Mouse (Mus musculus) ES-Bruce4 (cell line): ENCODE results near the gene Arhgef5. TPM values are rescaled to one million over a fixed set of nuclear protein-coding genes. Genes with fewer than 3 reads are reported as not detected.
"Not testable (repeated sequence)": the region's sequence is repeated elsewhere in the genome, so short reads cannot be mapped to it uniquely, and the experiment has no call there.

Experiments used
- H3K27ac ChIP-seq: 2 replicates; pipeline ENCODE4 v1.5.1; 2012; ENCODE audit warnings: low read length, inconsistent platforms; ENCODE audit not compliant: insufficient read depth
- H3K27me3 ChIP-seq: 2 replicates; pipeline ENCODE4 v1.6.1; 2012; ENCODE audit warnings: mild to moderate bottlenecking, low read length, inconsistent platforms; ENCODE audit not compliant: control insufficient read depth, poor library complexity, insufficient read depth, severe bottlenecking
- H3K36me3 ChIP-seq: 2 replicates; pipeline ENCODE4 v1.6.1; 2012; ENCODE audit warnings: inconsistent platforms, mild to moderate bottlenecking, low read length, moderate library complexity; ENCODE audit not compliant: control insufficient read depth, poor library complexity, insufficient read depth, severe bottlenecking
- H3K4me1 ChIP-seq: one replicate; pipeline ENCODE4 v1.8.1; 2011; ENCODE audit warnings: low read length; ENCODE audit not compliant: control insufficient read depth, insufficient read depth
- H3K4me3 ChIP-seq: 2 replicates; pipeline ENCODE4 v1.5.1; 2011; ENCODE audit warnings: low read depth, mild to moderate bottlenecking, low read length
- H3K9ac ChIP-seq: 2 replicates; pipeline ENCODE4 v1.6.1; 2012; ENCODE audit warnings: low read depth, mild to moderate bottlenecking, inconsistent platforms; ENCODE audit not compliant: poor library complexity, severe bottlenecking
- H3K9me3 ChIP-seq: replicated peaks from 2 replicates; pipeline ENCODE4 v1.6.1; 2012; ENCODE audit warnings: mild to moderate bottlenecking, low read length, inconsistent platforms; ENCODE audit not compliant: control insufficient read depth, poor library complexity, insufficient read depth, severe bottlenecking
- CTCF ChIP-seq: IDR thresholded peaks from one replicate; pipeline ENCODE4 v1.8.1; 2011; ENCODE audit warnings: low read depth, low read length
- EP300 ChIP-seq: IDR thresholded peaks from 2 replicates; pipeline ENCODE4 v1.6.1; 2011; ENCODE audit warnings: low read depth, low read length; ENCODE audit not compliant: insufficient read depth
- POLR2A ChIP-seq: IDR thresholded peaks from one replicate; pipeline ENCODE4 v1.8.1; 2011; ENCODE audit warnings: low read length; ENCODE audit not compliant: insufficient read depth
- polyA plus RNA-seq: library from polyadenylated mRNA; stranded (reverse); fragments of >200 nt; gene quantifications from 2 replicates; pipeline ENCODE4 v1.2.4, GENCODE M21; 2011; ENCODE audit warnings: low read depth; ENCODE audit not compliant: missing spikeins, insufficient read depth, insufficient read length

The Arhgef5 gene
- polyA plus RNA-seq, result 23.5 and 24.5 TPM in 2 replicates

DNA sequence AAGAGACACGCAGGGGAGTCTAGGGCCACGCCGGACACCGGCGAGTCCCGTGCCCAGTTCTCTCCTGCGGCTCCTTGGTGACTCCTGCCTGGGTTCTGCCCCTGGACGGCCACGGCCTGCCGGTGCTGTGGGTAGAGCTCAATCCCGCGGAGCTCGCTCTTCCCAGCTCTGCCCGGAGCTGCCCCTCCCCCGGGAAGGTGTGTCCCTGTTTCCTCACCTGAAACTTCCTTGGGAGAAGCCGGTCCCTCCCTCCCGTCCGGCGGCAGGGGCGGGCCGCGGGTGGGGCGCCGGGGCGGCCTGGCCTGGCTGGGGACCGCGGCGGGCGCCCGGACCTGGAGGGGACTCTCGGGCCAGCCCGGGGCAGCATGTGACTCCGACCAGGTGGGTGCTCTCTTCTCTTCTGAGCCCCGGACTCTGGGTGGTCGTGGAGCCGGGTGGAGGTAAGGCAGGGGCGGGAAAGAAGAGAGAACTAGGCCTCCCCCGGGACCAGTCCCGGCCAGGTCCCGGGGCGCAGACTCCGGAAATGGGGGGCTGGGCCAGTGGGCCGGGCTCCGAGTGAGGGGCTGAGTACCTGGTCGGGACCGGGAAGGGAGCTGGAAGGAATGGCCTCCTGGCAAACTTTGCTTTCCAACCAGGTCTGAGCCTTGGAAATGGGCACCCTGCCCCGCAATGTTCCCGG is at the start of gene Arhgef5:
Gene Arhgef5 (plus strand): TSS at position 220 of the 679 bp plus-strand sequence.
- Histone ChIP-seq H3K9ac (peak within 1 kb of the TSS; percentile 98), H3K36me3 (no peaks in the 10 kb centered on the region), H3K9me3 (no peaks in the 10 kb centered on the region), H3K4me3 (peak within 1 kb of the TSS; percentile 94), H3K4me1 (peaks cover 3% of the 10 kb centered on the region), H3K27me3 (peaks cover 8% of the 10 kb centered on the region; the same call in 1 of the 2 replicates), H3K27ac (no peak within 1 kb of the TSS)
- TF ChIP-seq CTCF (no peak), POLR2A (no peak), EP300 (no peak)

DNA sequence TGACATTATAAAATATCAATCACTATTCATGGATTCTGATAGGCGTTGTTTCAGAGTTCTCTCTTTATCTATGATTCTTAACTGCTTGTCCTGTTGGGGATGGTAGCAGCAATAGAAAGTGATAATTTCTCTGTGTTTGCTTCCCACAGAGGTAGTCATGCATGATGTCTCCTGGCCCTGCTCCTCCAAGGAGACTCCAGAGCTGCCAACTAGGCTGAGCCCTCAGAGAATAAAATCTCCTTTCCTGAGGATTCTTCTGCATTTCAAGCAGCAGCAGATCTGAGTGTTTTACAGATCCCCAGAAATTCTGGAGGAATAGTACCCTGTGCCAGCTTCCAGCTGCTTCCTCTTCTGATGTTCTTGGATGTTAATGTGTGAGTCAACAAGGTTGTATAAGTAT is 34.1 kb upstream of the Arhgef5 start, which contains the start of gene Olfr47:
Gene Olfr47 (plus strand): TSS at position 275 of the 400 bp plus-strand sequence.
- not testable (repeated sequence) for H3K9ac ChIP-seq, H3K36me3 ChIP-seq, H3K27ac ChIP-seq, H3K27me3 ChIP-seq, H3K9me3 ChIP-seq, H3K4me3 ChIP-seq, H3K4me1 ChIP-seq

DNA sequence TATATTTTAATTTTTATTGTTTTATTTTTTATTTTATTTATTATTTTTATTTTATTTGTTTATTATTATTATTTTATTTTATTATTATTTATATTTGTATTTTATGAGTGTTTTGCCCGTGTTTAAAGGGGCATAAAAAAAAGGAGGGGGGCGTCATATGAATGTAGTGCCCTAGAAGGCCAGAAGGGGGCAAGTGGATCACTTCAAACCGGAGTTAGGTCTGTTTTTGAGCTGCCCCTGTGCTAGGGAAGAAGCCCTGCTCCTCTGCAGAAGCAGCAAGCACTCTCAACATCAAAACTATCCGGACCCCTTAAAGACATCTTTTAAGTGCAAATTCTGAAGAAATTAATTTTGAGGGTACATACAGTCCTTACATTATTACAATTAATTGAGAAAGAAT is 23.3 kb upstream of the Arhgef5 start:
- Histone ChIP-seq H3K27me3 (no peaks in the 10 kb centered on the region), H3K4me1 (no peaks in the 10 kb centered on the region), H3K27ac (no peak overlapping the region), H3K4me3 (no peak overlapping the region), H3K9me3 (no peaks in the 10 kb centered on the region), H3K36me3 (no peaks in the 10 kb centered on the region), H3K9ac (no peak overlapping the region)
- TF ChIP-seq CTCF, result peak; percentile 16
- no peak for TF ChIP-seq EP300
- no peak for TF ChIP-seq POLR2A

DNA sequence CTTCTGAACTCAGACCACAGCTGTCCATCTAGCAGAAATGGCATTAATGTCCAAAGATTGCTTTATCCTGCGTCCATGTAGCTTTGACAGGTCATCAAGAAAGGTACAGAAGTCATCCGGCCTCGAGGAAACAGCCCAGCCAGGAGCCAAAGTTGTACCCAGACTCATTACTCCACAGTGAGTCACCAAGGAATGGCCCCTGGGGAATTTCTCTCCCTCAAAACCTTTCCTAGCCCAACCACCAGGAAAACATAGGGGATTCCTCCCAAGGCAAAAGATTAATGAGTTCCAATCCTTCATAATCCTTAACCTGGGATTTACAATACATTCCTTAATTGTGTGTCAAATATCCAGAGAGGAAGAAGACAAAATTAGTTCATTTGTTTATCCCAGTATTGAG is 18.0 kb upstream of the Arhgef5 start:
- H3K9me3 ChIP-seq, result no peaks in the 10 kb centered on the region
- no peaks in the 10 kb centered on the region for H3K27me3 ChIP-seq
- TF ChIP-seq EP300, result no peak
- TF ChIP-seq CTCF, result no peak
- TF ChIP-seq POLR2A, result no peak

DNA sequence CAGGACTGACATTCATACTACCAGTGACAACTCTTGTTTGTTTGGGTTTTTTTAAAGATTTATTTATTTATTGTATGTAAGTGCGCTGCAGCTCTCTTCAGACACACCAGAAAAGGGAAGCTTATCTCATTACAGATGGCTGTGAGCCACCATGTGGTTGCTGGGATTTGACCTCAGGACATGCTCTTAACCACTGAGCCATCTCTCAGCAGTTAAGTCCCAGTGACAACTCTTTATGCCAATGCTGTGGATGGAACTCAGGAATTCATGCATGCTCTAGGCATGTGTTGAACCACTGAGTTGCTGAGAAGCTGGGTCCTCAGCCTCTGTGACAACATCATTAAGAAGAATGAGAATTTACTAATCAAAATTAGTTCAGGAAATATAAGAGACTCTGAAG is 12.4 kb upstream of the Arhgef5 start:
- no peaks in the 10 kb centered on the region for H3K9me3 ChIP-seq
- H3K4me1 ChIP-seq, result no peaks in the 10 kb centered on the region
- no peak overlapping the region for H3K4me3 ChIP-seq
- H3K9ac ChIP-seq, result no peak overlapping the region
- no peaks in the 10 kb centered on the region; the same call in 1 of the 2 replicates for H3K27me3 ChIP-seq
- TF ChIP-seq EP300, result no peak
- TF ChIP-seq CTCF, result no peak
- no peak for TF ChIP-seq POLR2A
- H3K36me3 ChIP-seq, result no peaks in the 10 kb centered on the region
- no peak overlapping the region for H3K27ac ChIP-seq

More for the DNA sequence above, 18.0 kb upstream of the Arhgef5 start:
- no peak overlapping the region for H3K4me3 ChIP-seq
- H3K36me3 ChIP-seq, result no peaks in the 10 kb centered on the region
- H3K4me1 ChIP-seq, result no peaks in the 10 kb centered on the region
- no peak overlapping the region for H3K27ac ChIP-seq
- H3K9ac ChIP-seq, result no peak overlapping the region

DNA sequence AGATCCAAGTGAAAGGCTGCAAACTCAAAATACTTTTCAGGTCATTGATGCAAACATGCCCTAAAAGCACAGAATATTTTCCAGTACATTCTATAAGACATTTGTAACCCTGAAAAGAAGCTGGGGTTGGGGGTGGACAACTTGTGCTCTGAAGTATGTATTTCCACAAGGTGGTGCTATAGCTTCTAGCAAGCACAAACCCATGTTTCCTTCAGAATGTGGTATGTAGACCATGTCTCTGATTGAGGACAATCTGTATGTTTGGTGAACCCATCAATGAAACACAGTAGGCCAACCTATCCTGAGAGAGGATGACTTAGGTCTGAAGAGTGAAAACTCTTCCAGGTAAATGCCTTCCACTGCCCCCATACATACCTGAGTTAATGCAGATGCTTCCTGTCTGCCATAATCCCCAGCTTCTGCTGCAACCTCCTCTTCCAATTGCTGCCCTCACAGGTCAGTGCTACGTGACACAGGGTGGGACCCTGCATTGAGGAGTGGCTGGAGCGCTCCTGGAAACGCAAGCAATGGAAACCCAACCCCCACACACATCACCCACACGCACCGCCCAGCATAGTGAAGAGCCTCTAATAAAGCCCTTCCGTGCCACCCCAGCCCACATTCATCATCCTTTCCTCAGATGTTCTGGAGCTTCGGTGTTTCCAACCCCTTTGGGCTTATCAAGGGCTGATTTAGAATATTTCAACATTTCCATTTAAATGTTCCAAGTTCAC is 11.0 kb upstream of the Arhgef5 start:
- H3K9ac ChIP-seq, result no peak overlapping the region
- no peaks in the 10 kb centered on the region for H3K9me3 ChIP-seq
- H3K36me3 ChIP-seq, result no peaks in the 10 kb centered on the region
- no peaks in the 10 kb centered on the region for H3K4me1 ChIP-seq
- no peak overlapping the region for H3K4me3 ChIP-seq
- no peak overlapping the region for H3K27ac ChIP-seq
- H3K27me3 ChIP-seq, result no peaks in the 10 kb centered on the region; the same call in 1 of the 2 replicates
- TF ChIP-seq EP300 (no peak), POLR2A (no peak), CTCF (no peak)
